Mouse (Mus musculus) stomach, embryonic 15.5 days (tissue): ENCODE data around the gene Fbxl12. TPM values are rescaled to one million over a fixed set of nuclear protein-coding genes. Genes with fewer than 3 reads are reported as not detected.
"Not testable (repeated sequence)": the region's sequence is repeated elsewhere in the genome, so short reads cannot be mapped to it uniquely, and the experiment has no call there.

Experiments
- ATAC-seq: fragments of 200-750 bp; cut with Nextera tagmentation; 2 replicates; pipeline ENCODE4 v1.8.0; 2017; ENCODE audit warnings: low read depth, moderate number of reproducible peaks, moderate TSS enrichment; ENCODE audit not compliant: insufficient read depth, low FRiP score
- H3K27ac ChIP-seq: fragments of 300-500 bp; sonication (generic); 2 replicates; pipeline ENCODE4 v1.5.1; 2015; ENCODE audit warnings: mild to moderate bottlenecking, inconsistent platforms
- H3K27me3 ChIP-seq: fragments of 300-500 bp; sonication (generic); replicated peaks from 2 replicates; pipeline ENCODE4 v1.6.1; 2015; ENCODE audit warnings: inconsistent platforms
- H3K36me3 ChIP-seq: fragments of 300-500 bp; sonication (generic); 2 replicates; pipeline ENCODE4 v1.6.1; 2015; ENCODE audit warnings: inconsistent platforms
- H3K4me1 ChIP-seq: fragments of 300-500 bp; sonication (generic); 2 replicates; pipeline ENCODE4 v1.6.1; 2015; ENCODE audit warnings: inconsistent platforms
- H3K4me2 ChIP-seq: fragments of 300-500 bp; sonication (generic); 2 replicates; pipeline ENCODE4 v1.6.1; 2015; ENCODE audit warnings: mild to moderate bottlenecking, inconsistent platforms
- H3K4me3 ChIP-seq: fragments of 300-500 bp; sonication (generic); replicated peaks from 2 replicates; pipeline ENCODE4 v1.5.1; 2015; ENCODE audit warnings: inconsistent platforms
- H3K9ac ChIP-seq: fragments of 300-500 bp; sonication (generic); 2 replicates; pipeline ENCODE4 v1.6.1; 2015; ENCODE audit warnings: inconsistent platforms
- H3K9me3 ChIP-seq: fragments of 300-500 bp; sonication (generic); 2 replicates; pipeline ENCODE4 v1.6.1; 2016; ENCODE audit warnings: inconsistent platforms
- WGBS: fragments of 180-500 bp; shearing (Covaris S2); methylation state at CpG from one replicate; pipeline ENCODE4 v1.1.7; 2015; 5-methylcytosine and 5-hydroxymethylcytosine counted together
- polyA plus RNA-seq: library from polyadenylated mRNA; unstranded; fragments of >200 nt; fragmentation: Nextera tagmentation; extraction: Ambion mirVana; gene quantifications from 2 replicates; pipeline ENCODE4 v1.2.1, GENCODE M21; 2015

Gene Fbxl12
- polyA plus RNA-seq: 15.3 and 18.5 TPM in 2 replicates

GRCm38 (mm10) chr9:20644360-20645081, at the start of gene Fbxl12:
TSS of gene Fbxl12 (minus strand) at chr9:20644767.
- no peak for ATAC-seq
- under 1% methylated on average over 43 of the region's 43 CpGs for WGBS

GRCm38 (mm10) chr9:20692863-20693262, 48.3 kb upstream of the Fbxl12 start:
- Histone ChIP-seq H3K27ac (no peak overlapping the region), H3K4me3 (no peak overlapping the region), H3K36me3 (no peaks in the 10 kb centered on the region), H3K4me1 (0 out of 2 replicates have a peak, but pooled peaks cover 7% of the 10 kb centered on the region), H3K27me3 (0 out of 2 replicates have a peak, but pooled peaks cover 3% of the 10 kb centered on the region), H3K9ac (no peak overlapping the region), H3K4me2 (no peak overlapping the region), H3K9me3 (no peaks in the 10 kb centered on the region)
- ATAC-seq: no peak
- WGBS: 81% methylated on average over 3 of the region's 3 CpGs

More at GRCm38 (mm10) chr9:20644360-20645081, at the start of gene Fbxl12:
- Histone ChIP-seq H3K9me3 (no peaks in the 10 kb centered on the region), H3K36me3 (no peaks in the 10 kb centered on the region), H3K27ac (peak within 1 kb of the TSS; percentile 97), H3K9ac (peak within 1 kb of the TSS; percentile 88), H3K4me2 (peak within 1 kb of the TSS; percentile 97), H3K27me3 (no peaks in the 10 kb centered on the region), H3K4me3 (peak within 1 kb of the TSS; percentile 89), H3K4me1 (peaks cover 18% of the 10 kb centered on the region)

GRCm38 (mm10) chr9:20690449-20690848, 45.9 kb upstream of the Fbxl12 start:
- H3K9me3 ChIP-seq, H3K27me3 ChIP-seq, H3K9ac ChIP-seq, H3K27ac ChIP-seq, H3K4me1 ChIP-seq, ATAC-seq, H3K4me2 ChIP-seq, H3K36me3 ChIP-seq, H3K4me3 ChIP-seq: not testable (repeated sequence)
- WGBS: 84% methylated on average over 2 of the region's 2 CpGs

- no peak for ATAC-seq
Observed at GRCm38 (mm10) chr9:20689913-20690312, 45.3 kb upstream of the Fbxl12 start.

GRCm38 (mm10) chr9:20689403-20689802, 44.8 kb upstream of the Fbxl12 start:
- Histone ChIP-seq H3K4me1 (no peaks in the 10 kb centered on the region), H3K9me3 (no peaks in the 10 kb centered on the region), H3K4me3 (no peak overlapping the region), H3K27ac (no peak overlapping the region), H3K36me3 (no peaks in the 10 kb centered on the region), H3K4me2 (no peak overlapping the region), H3K9ac (no peak overlapping the region), H3K27me3 (0 out of 2 replicates have a peak, but pooled peaks cover 2% of the 10 kb centered on the region)
- 33% methylated on average over 1 of the region's 1 CpGs for WGBS
- ATAC-seq: no peak

More at GRCm38 (mm10) chr9:20689913-20690312, 45.3 kb upstream of the Fbxl12 start:
- H3K36me3 ChIP-seq: no peaks in the 10 kb centered on the region
- H3K9me3 ChIP-seq: no peaks in the 10 kb centered on the region
- no peak overlapping the region for H3K4me2 ChIP-seq
- H3K4me1 ChIP-seq: 0 out of 2 replicates have a peak, but pooled peaks cover 3% of the 10 kb centered on the region
- 1% methylated on average over 4 of the region's 4 CpGs for WGBS
- no peak overlapping the region for H3K27ac ChIP-seq
- H3K9ac ChIP-seq: no peak overlapping the region
- H3K4me3 ChIP-seq: no peak overlapping the region
- 0 out of 2 replicates have a peak, but pooled peaks cover 3% of the 10 kb centered on the region for H3K27me3 ChIP-seq

- ATAC-seq: no peak
- 44% methylated on average over 16 of the region's 17 CpGs for WGBS
- no peak overlapping the region for H3K4me3 ChIP-seq
- no peak overlapping the region for H3K4me2 ChIP-seq
- H3K9ac ChIP-seq: no peak overlapping the region
- no peaks in the 10 kb centered on the region for H3K4me1 ChIP-seq
- no peaks in the 10 kb centered on the region for H3K9me3 ChIP-seq
- H3K27ac ChIP-seq: no peak overlapping the region
- H3K27me3 ChIP-seq: no peaks in the 10 kb centered on the region
- no peaks in the 10 kb centered on the region for H3K36me3 ChIP-seq
Observed at GRCm38 (mm10) chr9:20685081-20685861, 40.7 kb upstream of the Fbxl12 start.

- Histone ChIP-seq H3K36me3 (no peaks in the 10 kb centered on the region), H3K4me3 (no peak overlapping the region), H3K4me1 (no peaks in the 10 kb centered on the region), H3K27me3 (no peaks in the 10 kb centered on the region), H3K9me3 (no peaks in the 10 kb centered on the region), H3K9ac (no peak overlapping the region), H3K27ac (no peak overlapping the region), H3K4me2 (no peak overlapping the region)
- no peak for ATAC-seq
- WGBS: 70% methylated on average over 2 of the region's 2 CpGs
Observed at GRCm38 (mm10) chr9:20682389-20682722, 37.8 kb upstream of the Fbxl12 start.

- Histone ChIP-seq H3K27ac (no peak overlapping the region), H3K4me2 (no peak overlapping the region), H3K4me1 (no peaks in the 10 kb centered on the region), H3K27me3 (no peaks in the 10 kb centered on the region), H3K36me3 (no peaks in the 10 kb centered on the region), H3K9me3 (no peaks in the 10 kb centered on the region), H3K9ac (no peak overlapping the region), H3K4me3 (no peak overlapping the region)
- WGBS: 49% methylated on average over 7 of the region's 7 CpGs
- ATAC-seq: no peak
Observed at GRCm38 (mm10) chr9:20681546-20682388, 37.2 kb upstream of the Fbxl12 start.

- no peaks in the 10 kb centered on the region for H3K4me1 ChIP-seq
- no peak overlapping the region for H3K27ac ChIP-seq
- no peak overlapping the region for H3K4me2 ChIP-seq
- no peaks in the 10 kb centered on the region for H3K9me3 ChIP-seq
- H3K4me3 ChIP-seq: no peak overlapping the region
- no peaks in the 10 kb centered on the region for H3K36me3 ChIP-seq
- 76% methylated on average over 9 of the region's 9 CpGs for WGBS
- no peak overlapping the region for H3K9ac ChIP-seq
- ATAC-seq: no peak
- no peaks in the 10 kb centered on the region for H3K27me3 ChIP-seq
Observed at GRCm38 (mm10) chr9:20680378-20680958, 35.9 kb upstream of the Fbxl12 start.

- Histone ChIP-seq H3K4me1 (no peaks in the 10 kb centered on the region), H3K36me3 (no peaks in the 10 kb centered on the region), H3K4me2 (no peak overlapping the region), H3K9ac (no peak overlapping the region), H3K27ac (no peak overlapping the region), H3K27me3 (no peaks in the 10 kb centered on the region), H3K9me3 (no peaks in the 10 kb centered on the region), H3K4me3 (no peak overlapping the region)
- WGBS: 86% methylated on average over 12 of the region's 12 CpGs
- ATAC-seq: no peak
Observed at GRCm38 (mm10) chr9:20677892-20678291, 33.3 kb upstream of the Fbxl12 start.

- no peaks in the 10 kb centered on the region for H3K27me3 ChIP-seq
- H3K9ac ChIP-seq: no peak overlapping the region
- 79% methylated on average over 16 of the region's 16 CpGs for WGBS
- no peaks in the 10 kb centered on the region for H3K36me3 ChIP-seq
- no peak for ATAC-seq
- H3K4me3 ChIP-seq: no peak overlapping the region
- no peaks in the 10 kb centered on the region for H3K4me1 ChIP-seq
- no peak overlapping the region for H3K27ac ChIP-seq
- H3K9me3 ChIP-seq: no peaks in the 10 kb centered on the region
- H3K4me2 ChIP-seq: no peak overlapping the region
Observed at GRCm38 (mm10) chr9:20672047-20672446, 27.5 kb upstream of the Fbxl12 start.
